Mouse (Mus musculus): ENCODE results near the gene Faf1.
A peak's percentile ranks its signal among the peaks of the same experiment; 100 is the strongest.

Gene Faf1

DNA sequence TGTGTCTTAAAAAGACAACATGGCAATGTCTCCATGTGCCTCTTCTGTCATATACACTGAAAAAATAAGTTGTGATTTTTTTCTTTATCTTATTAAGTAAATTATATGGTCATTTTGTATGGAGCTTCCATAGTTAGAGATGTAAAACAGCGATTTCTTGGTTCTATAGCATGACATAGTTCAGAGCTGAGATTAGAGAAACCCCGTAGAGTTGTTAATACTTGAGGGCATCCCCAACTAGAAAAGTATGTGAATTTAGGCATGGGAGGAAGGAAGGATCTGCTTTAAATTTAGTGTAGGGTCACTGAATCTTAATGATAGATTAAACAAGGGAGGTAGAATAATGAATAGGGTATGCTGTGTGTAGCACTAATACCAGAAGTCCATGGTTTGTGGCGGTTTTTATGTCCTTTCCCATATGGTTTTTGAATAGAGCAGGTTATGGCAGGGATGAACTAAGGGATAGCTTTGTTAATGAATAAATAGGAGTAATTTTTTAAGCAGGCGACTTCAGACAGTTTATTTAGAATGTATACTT, 106.3 kb downstream of the Faf1 start:
- no peak for DNase-seq (ENCODE audit: low read depth, low spot score)

DNA sequence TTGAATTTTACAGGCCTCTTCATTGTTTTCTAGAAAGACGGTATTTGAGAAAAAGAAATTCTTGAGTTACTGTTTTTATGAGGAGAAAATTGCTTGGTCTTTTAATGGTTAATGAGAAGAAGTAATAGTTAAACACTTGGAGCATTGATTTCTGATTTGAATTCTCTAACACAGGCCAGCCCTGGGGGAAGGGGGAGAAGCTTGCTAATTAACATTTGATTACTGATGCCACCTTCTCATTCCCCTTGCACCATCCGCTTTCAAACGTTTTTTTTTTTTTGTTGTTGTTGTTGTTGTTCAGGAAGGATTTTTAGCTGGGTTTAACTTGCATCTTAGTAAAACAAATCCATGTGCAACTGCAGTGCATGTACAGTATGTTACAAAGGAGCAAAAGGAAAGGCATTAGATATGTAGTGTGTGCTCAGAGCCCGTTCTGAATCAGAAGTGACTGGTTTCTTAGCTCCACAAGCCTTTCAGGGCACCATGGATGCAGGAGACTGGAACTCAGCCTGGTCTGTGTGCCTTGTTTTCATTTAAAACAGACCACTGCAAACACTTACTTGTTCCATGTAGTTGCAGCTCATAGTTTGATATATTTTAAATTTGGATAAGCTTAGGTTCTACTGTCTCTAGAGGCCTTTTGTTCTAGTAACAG, 113.1 kb downstream of the Faf1 start:
- no peak for DNase-seq (ENCODE audit: low read depth, low spot score)

DNA sequence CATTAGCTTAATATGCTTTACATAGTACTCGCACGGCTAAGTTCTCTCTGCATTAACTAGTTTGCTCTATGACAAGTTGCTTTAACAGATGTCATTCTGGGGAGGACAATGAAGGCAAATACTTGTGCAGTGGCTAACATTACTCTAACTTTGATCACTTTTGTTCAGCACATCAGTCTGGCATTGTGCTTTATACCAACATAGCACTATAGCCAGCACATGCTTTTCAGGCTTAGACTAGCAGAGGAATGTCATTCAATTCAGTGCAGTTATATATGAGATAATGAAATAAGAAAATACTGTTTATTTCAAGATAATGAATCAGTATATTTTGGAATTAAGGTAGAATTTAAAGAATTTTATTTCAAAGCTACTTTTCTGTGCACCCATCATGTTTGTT, 115.9 kb downstream of the Faf1 start:
- DNase-seq (ENCODE audit: low read depth, low spot score): no peak

DNA sequence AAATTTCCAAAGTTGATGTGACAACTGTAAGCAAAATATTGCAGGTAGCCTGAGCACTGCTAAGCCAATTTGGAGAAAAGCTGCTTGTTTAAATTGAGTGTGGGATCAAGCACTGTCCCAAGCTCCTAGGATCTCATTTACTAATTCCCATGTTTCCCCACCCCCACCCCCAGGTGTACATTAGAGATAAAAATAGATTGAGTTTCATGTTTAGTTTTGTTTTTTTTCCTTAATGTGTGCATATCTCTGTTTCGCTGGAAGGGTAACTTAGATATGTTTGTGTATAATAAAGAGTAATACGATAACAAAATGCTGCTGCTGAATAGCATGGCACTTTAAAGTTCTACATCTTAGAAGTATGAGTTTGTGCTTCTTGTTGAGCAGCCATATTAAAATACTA, 116.7 kb downstream of the Faf1 start:
- no peak for DNase-seq (ENCODE audit: low read depth, low spot score)

DNA sequence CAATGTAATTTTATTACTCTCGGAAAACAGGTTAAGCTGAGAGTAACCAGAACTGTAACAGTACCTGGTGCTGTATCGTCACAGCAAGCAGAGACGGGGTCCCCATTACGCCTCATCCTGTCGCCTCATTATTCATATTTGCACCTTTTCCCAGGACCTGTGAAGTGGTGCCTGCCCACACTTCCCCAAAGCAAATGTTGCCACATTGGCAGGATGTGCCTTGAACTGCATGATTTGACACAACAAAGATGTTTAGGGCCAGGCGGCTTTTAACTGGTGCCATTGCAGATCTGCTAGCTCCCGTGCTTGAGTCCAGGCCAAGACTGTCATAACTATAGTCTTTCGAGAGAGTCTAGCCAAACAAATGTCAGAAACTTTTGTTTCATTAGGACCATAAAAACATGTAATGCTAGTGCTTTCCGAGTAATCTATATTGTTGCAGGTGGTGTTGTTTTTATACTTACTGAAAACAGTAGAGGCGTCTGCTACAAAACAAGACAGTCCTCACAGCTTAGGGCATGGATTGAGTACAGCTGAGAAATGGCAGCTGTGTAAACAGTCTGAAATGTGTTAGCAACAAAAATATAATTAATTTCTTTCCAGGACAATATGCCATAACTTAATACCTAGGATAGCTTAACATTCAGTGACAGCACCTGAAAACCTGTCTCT, 121.3 kb downstream of the Faf1 start:
- no peak for DNase-seq (ENCODE audit: low read depth, low spot score)

DNA sequence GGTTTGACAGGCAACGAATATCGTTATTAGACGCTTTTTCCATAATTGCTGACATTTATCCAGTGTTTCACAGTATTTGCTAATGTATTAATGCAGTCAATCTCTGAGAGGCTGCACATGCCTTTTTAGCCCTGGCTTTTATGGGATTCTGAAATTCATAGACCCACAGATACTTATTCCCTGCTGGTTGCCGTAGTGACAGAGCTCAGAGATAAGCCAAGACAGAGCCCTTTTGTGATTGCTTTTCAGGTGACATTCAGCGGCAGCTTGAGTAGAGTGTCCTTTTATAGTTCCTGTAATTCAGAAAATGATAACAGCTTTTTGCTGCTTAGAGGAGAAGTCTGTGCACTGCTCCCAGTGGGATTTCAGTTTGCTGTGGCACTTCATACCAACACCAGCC, 130.0 kb downstream of the Faf1 start:
- DNase-seq (ENCODE audit: low read depth, low spot score): no peak

DNA sequence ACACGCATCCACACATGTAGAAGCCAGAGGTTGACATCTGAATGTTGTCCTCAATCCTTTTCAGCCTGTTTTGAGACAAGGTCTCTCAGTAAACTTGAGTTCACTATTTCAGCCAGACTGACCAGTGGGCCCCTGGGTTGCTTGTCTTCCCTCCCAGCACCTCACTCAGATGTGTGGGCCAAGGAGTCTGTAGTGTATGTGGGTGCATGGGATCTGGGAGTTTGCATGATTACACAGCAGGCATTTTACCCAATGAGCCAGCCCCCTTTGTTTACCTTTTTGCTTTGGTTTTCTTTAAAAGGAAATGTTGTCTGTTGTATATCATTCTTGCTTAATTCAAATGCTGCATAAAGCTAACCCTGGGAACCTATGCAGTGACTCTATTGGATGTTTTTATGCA, 138.8 kb downstream of the Faf1 start:
- no peak for DNase-seq (ENCODE audit: low read depth, low spot score)

DNA sequence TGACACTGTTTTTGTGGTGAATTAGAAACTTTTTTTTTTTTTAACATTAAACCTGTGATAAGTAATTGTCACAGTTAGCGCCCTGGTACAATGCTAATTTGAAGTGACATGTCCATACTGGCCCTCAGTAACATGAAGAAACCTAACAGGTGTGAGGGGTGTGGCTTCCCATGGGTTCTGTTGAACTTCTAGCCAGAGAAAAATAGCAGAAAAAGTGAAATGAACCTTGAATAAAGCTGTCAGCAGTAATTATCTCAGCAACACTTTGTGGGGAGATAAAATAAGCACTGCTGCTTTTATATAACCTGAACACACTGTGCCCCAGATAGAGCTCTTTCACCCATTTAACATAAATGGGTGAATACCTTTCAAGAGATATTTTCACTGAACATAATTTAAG, 139.2 kb downstream of the Faf1 start:
- no peak for DNase-seq (ENCODE audit: low read depth, low spot score)

DNA sequence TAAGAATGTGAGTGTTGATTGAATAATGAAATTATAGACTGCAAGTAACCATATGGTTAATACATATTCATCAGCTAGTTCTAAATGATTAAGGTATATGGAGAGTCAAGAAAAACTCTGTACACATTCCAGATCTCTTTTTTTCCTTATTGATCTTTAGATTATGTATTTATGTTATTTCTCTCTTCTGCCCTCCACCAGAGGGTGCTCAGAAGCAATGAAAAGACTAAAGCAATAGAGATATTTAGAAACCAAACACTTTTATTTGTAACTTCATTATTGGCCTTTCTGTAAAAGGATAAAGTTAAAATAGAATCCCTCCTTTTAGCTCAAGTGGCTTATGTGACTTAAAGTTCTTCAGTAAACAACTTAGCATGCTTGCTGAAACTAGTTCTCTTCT, 143.1 kb downstream of the Faf1 start:
- no peak for DNase-seq (ENCODE audit: low read depth, low spot score)

DNA sequence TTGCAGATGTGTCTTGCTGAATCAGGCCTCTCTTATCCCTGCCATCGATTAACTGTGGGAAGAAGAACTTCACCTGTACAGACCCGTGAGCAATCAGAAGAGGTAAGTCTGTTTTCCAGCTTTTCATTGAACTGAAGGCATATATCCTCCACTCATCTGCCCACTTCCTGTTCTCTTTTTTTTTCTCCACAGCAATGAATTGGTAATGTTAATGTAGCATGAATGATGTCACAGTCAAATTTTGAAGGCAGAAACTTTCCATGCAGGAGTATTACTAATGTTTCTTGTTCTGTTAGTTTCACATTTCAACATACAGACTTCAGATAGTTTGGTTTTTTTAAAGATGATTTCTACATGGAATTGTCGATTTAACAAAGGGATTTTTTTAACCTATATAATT, 153.4 kb downstream of the Faf1 start:
- DNase-seq (ENCODE audit: low read depth, low spot score): no peak

DNA sequence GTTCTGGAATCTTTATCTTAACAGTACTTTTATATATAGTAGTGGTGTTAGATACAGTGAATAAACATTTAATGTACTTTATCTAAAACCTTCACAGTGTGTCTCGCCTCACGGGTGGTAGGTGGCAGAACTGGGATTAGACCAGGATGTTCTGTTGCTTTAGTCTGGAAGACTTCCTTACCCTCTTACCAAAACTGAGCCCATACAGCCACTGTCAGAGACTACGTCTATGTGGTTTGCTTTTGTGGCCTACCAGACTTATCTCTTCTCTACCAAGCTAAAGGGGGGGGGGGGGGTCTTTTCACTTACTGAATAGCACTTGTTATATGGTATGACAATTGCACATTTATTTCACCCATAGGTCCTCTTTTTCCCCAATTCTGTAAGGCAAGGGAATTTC, 181.5 kb downstream of the Faf1 start:
- DNase-seq (ENCODE audit: low read depth, low spot score): no peak

DNA sequence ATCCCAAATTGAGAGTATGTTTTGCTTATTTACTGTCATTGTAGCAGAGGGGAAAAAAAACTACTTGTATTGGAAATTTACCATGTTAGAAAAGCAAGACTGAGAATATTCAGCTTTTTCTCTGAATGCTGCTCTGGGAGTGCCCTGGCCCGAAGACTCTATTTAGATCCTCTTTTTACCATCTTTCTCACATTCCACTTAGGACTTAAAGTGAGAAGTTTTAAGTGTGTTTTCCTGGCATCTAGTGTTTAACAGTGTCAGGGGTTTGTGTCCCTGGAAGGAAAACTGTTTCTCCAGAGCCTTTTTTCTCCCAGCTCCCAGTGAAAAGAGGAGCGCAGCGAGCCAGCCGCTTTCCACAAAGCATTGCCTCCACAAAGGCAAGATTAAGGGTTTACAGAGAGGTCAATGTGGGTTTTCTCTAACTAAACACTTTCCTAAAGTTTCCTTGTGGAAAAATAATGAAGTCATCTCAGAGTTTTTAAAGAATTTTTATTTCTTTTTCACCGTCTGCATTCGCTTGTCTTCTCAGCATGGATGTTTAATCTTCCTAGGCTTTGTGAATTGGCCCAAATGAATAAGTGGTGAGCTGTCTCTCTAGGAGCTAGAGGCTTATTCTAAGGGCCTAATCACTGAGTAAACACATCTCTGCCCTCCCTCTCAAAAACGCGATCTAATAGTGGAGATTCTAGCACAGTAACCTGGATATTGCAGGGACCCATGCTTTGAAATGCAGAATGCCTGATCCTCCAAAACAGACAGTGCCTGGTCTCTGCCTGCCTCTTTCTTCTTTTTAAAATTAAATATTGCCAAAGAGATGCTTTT, 182.4 kb downstream of the Faf1 start:
- no peak for DNase-seq (ENCODE audit: low read depth, low spot score)

DNA sequence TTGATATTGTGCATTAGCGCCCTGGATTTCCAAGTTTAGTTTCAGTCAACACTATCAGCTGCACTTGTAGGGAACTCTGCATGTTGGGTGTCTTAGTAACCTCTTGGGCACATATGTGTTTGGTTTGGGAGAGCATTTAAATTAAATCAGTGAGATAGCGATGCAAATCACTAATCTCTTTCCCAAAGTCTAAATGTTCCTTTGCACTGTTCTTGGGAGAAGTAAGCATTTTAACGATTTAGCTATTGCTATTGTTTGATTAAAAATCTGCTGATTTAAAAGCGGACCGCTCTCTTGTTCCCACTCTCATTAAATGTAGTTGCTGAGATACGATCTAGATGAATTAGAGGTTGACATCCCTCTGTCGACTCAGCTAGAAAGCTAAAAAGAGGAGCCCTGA, 183.0 kb downstream of the Faf1 start:
- DNase-seq (ENCODE audit: low read depth, low spot score): no peak

DNA sequence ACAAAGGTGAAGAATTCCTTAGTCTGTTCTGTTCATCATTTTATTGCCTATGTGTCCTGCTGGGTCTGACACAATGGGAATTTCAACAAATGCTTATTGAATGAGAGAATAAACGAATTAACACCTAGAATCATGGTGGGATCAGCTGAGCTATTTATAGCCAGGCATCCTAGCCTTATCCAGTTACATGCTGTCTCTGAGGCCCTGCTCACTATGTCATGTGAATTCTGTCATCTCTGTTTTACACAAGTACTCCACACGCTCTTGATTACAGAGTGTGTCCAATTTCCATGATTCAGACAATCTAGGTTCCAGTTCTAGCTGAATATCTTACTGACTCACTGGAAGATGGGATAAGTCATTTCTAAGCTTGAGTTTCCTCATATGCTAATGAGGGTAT, 183.9 kb downstream of the Faf1 start:
- no peak for DNase-seq (ENCODE audit: low read depth, low spot score)

DNA sequence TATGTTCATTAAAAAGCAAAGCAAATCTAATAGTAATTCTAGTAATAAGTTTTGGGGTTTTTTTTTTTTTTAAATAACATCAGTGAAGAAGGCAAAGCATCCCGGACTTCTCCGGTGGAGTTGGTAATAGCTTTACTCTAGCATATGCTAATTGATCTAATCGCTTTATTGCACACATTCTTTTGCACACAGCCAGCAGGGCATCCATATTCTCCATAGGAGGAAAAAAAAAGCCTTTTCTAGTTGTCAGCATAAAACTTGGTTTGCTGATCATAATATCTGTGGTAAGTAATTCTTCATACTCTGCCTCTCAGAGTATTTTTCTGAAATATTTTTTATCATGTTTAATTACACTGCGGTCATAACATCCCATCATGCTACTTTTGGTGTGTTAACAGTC, 185.9 kb downstream of the Faf1 start:
- DNase-seq (ENCODE audit: low read depth, low spot score): no peak

DNA sequence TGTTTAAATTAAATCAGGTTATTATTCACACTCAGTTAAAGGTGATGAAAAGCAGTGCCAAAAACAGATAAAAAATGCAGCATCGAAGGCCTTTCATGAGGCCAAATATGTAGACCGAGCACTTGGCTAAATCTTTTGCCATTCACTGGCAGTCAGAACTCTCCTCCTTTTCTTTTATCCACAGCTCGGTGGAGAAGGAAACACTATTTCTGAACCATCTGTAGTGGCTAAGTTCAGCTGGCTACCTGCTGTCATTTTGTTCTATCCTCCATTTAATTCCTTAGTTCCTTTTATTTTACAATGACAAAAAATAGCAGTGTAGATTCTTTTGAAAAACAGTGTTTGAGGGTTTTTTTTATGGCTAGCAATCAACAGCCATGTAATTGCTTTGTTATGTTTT, 186.6 kb downstream of the Faf1 start:
- DNase-seq (ENCODE audit: low read depth, low spot score): no peak

DNA sequence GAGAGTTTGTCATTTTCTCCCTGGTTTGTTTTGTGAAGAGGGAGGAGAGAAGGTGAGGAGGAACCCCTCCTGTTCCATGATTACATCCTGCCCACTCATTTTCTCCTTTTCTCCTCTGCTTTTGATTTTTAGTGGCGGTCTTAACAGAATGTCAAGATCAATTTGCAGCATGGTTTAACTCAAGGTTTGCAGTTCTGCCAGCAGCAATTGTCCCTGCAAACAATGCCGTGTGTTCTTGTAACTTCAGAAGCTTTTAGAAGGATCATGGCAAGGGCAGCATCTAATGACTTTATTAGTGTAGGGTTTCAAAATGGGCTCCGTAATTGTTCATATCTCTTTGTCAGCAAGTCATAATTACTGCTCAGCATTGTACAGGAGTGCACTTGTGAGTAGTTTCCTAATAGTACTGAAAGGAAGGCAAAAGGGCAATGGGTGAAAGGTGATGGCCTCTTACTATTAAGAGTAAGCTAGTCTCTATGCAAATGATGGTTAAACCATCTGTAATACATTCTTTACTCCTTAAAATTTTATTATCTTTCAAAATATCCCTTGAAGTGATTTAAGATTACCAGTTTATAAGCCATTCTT, 192.6 kb downstream of the Faf1 start:
- DNase-seq (ENCODE audit: low read depth, low spot score): no peak

DNA sequence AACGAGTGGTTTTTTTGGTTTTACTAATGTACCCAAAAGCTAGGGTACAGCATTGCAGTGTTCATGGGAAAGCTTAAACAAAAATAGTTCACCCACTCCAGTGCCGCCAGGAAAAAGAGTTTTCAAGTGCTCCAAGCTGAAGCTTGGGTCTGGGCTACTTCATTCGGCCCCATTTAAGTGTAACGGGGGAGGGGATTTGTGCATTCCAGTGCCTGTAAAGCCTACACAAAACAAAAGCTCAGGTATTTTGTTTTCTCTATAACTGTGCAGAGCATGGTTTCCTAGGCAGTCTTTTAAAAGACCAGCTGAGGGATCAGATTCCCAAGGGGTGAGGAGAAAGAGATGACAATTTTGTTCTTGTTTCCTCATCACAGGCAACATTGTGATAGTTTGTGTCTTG, 207.9 kb downstream of the Faf1 start:
- peak; percentile 23 for DNase-seq (ENCODE audit: low read depth, low spot score)

DNA sequence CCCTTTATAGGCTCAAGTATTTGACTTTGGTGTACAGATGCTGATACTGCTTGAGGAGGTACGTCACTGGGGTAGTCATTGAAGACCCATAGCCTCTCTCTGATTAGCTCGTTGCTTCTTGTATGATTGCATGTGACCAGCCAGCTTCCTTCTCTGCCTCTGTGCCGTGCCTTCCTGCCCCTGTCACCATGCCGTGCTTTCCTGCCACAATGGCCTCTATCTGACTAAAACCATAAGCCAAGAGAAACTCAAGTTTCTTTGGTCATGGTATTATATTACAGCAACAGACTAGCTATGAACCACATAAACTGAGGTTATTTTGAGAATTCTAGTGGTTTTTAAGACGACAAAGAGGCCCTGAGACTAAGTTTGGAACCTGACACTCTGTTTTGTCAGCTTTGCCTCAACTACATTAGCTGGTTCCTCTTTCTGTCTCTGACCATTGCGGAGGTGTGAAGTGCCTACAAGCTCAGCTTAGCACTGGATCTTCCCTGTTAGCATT, 211.5 kb downstream of the Faf1 start:
- no peak for DNase-seq (ENCODE audit: low read depth, low spot score)

DNA sequence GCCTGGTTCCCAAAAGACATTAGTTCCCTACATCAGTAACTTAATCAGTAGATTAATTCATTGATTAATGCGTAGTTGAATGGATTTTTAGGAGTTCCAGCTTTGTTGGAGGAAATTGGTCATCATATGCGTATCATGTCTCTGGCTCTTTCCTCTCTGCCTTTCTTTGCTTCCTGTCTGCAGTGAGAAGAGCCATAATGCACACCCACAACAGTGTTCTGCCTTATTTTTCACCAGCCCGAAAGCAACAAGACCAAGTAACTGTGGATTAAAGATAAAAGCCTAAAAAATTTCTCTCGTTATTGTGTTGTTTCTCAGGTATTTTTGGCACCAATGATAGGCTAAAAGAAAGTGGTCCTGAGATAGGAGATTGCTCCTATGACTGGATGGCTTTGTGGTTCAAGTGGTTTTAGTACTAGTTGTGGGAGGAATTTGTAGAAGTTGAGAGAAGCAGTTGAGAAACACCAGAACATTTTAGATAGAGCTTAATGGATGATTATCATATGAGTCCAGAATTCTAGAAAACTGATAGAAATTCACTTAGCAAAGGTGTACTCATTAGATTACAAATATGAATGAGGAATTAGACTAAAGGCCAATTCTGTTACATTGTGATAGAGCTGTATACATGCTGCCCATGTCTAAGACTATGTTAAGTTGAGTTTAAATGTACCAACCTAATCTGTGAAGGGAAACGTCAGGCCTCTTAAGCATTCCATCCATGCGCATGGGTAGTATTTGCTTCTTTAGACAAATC, 221.6 kb downstream of the Faf1 start:
- no peak for DNase-seq (ENCODE audit: low read depth, low spot score)

DNA sequence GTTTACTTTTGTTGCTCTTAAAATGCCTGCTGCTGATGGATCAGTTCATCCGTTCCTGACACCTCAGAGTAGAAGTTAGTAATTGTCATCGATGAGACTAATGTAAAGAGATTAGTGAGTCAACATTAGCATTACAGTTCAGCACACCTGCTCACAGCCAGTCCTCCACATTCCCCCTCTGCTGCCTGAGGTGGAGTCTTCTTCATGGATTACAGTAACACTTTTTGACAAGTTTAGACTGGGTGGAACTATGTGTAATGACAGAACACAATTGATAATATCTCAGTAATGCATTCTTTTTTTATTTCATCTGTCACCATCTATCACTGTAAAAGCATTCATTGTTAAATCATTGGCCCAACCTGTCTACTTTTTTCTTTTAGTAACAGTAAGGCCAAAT, 224.7 kb downstream of the Faf1 start:
- no peak for DNase-seq (ENCODE audit: low read depth, low spot score)
